Mouse (Mus musculus): Measurements from ENCODE around the gene Samsn1. TPM values are rescaled to one million over a fixed set of nuclear protein-coding genes. Genes with fewer than 3 reads are reported as not detected.

Samsn1 gene
- polyA plus RNA-seq (2012; rRNA removed) = 7.4 and 10.1 TPM in 2 replicates

GRCm38 (mm10) chr16:76022181-76022580, at the start of gene Samsn1:
TSS of gene Samsn1 (minus strand) at chr16:76022281.

Measured in liver, embryonic 18 days (tissue).